Mouse (Mus musculus): ENCODE results near the gene Etl4.

- TF ChIP-seq POLR2A (IDR thresholded peaks at IDR 0.05; ENCODE audit: extremely low read depth, insufficient read depth, low read length): no peak
- no peak for TF ChIP-seq CTCF (IDR thresholded peaks at IDR 0.05; ENCODE audit: low read depth, low read length)
Measured at GRCm38 (mm10) chr2:20655341-20655612, 745.7 kb downstream of the Etl4 start.
